Mouse (Mus musculus) stomach, postnatal 0 days (tissue): ENCODE measurements around the gene Rgs12.

ENCODE experiments used
- CTCF ChIP-seq: IDR thresholded peaks from 2 replicates; pipeline ENCODE4 v1.5.1; 2016; ENCODE audit warnings: antibody characterized with exemption, low read depth, mild to moderate bottlenecking, moderate library complexity
- EP300 ChIP-seq: optimal IDR thresholded peaks from 2 replicates; pipeline ENCODE3; 2016; ENCODE audit warnings: antibody characterized with exemption

DNA sequence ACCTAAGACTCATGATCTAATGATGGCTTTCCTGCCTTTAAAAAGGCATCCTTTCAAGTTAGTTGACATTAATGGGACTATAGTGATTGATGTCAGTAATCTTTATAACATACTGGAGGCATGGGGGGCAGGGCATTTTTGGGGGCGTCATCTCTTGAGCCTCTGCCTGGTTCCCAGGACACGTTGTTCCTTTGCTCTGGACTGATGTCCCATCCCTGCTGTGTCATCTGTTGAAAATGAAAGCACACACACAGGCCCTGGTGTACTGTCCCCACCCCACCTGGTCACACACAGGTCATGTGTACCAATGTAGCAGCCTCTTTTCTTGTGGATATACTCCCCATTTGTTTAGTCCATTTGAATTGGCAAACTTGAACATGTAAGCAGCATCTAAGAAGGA is 57.4 kb downstream of the Rgs12 start:
- TF ChIP-seq CTCF = no peak
- TF ChIP-seq EP300 = no peak
